Mouse (Mus musculus) liver, adult 2 months (tissue): ENCODE results near the gene Cwc22. TPM values are rescaled to one million over a fixed set of nuclear protein-coding genes. Genes with fewer than 3 reads are reported as not detected.

ENCODE experiments used
- DNase-seq: peaks from one replicate; pipeline ENCODE4 v3.0.0-alpha.2; 2011; ENCODE audit warnings: low read depth, low spot score; ENCODE audit errors: extremely low read depth
- H3K27ac ChIP-seq: fragments of 200-500 bp; replicated peaks from 2 replicates; pipeline ENCODE4 v1.5.1; 2012; ENCODE audit warnings: low read depth, mild to moderate bottlenecking, control low read depth, inconsistent platforms, low read length; ENCODE audit not compliant: insufficient read depth
- H3K27me3 ChIP-seq: fragments of 200-500 bp; 2 replicates; pipeline ENCODE4 v1.6.1; 2012; ENCODE audit warnings: mild to moderate bottlenecking, moderate library complexity, low read length, inconsistent platforms; ENCODE audit not compliant: control insufficient read depth, insufficient read depth
- H3K36me3 ChIP-seq: fragments of 200-500 bp; 2 replicates; pipeline ENCODE4 v1.6.1; 2012; ENCODE audit warnings: low read length, inconsistent platforms; ENCODE audit not compliant: control insufficient read depth, insufficient read depth
- H3K4me1 ChIP-seq: fragments of 200-500 bp; 2 replicates; pipeline ENCODE4 v1.6.1; 2011; ENCODE audit warnings: low read length; ENCODE audit not compliant: control insufficient read depth, insufficient read depth
- H3K4me3 ChIP-seq: fragments of 200-500 bp; 2 replicates; pipeline ENCODE4 v1.5.1; 2011; ENCODE audit warnings: low read depth, mild to moderate bottlenecking, control low read depth, low read length, moderate library complexity; ENCODE audit not compliant: insufficient read depth
- H3K79me2 ChIP-seq: fragments of 200-500 bp; 2 replicates; pipeline ENCODE4 v1.6.1; 2012; ENCODE audit warnings: inconsistent platforms, mild to moderate bottlenecking, low read length, moderate library complexity; ENCODE audit not compliant: control insufficient read depth, insufficient read depth
- H3K9ac ChIP-seq: fragments of 200-500 bp; 2 replicates; pipeline ENCODE4 v1.6.1; 2012; ENCODE audit warnings: low read depth, mild to moderate bottlenecking, control low read depth, inconsistent platforms, low read length
- CTCF ChIP-seq: fragments of 200-500 bp; IDR thresholded peaks from 2 replicates; pipeline ENCODE4 v1.5.1; 2011; ENCODE audit warnings: low read depth, low read length, control low read depth
- POLR2A ChIP-seq: fragments of 200-500 bp; IDR thresholded peaks from 2 replicates; pipeline ENCODE4 v1.6.1; 2011; ENCODE audit warnings: low read length, control low read depth; ENCODE audit not compliant: insufficient read depth; ENCODE audit errors: extremely low read depth
- WGBS: fragments of 180-500 bp; shearing (Covaris S2); methylation state at CpG from one replicate; pipeline ENCODE4 v1.1.7; 2018; 5-methylcytosine and 5-hydroxymethylcytosine counted together
- polyA plus RNA-seq: library from polyadenylated mRNA; depleted of rRNA; stranded (reverse); fragments of >200 nt; gene quantifications from 2 replicates; pipeline ENCODE4 v1.2.3, GENCODE M21; 2012
- total RNA-seq: library from RNA; depleted of rRNA; stranded (reverse); fragments of >200 nt; gene quantifications from 2 replicates; pipeline ENCODE4 v1.2.3, GENCODE M21; 2014

Cwc22 gene
- total and polyA plus RNA-seq, 2 experiments: 3.4 to 10.6 TPM

DNA sequence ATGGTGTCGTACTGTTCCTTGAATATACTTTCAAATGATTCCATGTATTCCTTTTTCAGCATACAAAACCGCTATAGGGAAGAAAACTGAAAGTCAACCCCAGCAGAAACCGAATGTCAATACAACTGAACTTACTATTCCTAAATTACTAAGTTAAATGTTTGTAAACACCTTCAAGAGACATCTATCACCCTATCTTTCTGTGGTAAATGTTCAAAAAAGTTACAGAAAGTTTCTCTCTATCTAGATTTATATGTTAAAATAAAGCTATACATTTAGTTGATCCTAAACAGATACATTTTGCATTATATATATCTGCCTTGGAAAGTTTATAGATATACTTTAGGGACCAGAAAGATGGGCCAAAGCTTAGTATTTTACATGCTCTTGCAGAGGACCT, 39.0 kb downstream of the Cwc22 start:
- H3K9ac ChIP-seq: no peak overlapping the region
- H3K4me3 ChIP-seq: no peak overlapping the region
- WGBS: 93% methylated on average over 3 of the region's 3 CpGs
- TF ChIP-seq POLR2A (no peak), CTCF (no peak)
- no peak overlapping the region for H3K27ac ChIP-seq
- DNase-seq: no peak
- H3K27me3 ChIP-seq: no peaks in the 10 kb centered on the region
- H3K36me3 ChIP-seq: peaks cover 52% of the 10 kb centered on the region
- H3K4me1 ChIP-seq: no peaks in the 10 kb centered on the region
- H3K79me2 ChIP-seq: no peaks in the 10 kb centered on the region; the same call in 1 of the 2 replicates

DNA sequence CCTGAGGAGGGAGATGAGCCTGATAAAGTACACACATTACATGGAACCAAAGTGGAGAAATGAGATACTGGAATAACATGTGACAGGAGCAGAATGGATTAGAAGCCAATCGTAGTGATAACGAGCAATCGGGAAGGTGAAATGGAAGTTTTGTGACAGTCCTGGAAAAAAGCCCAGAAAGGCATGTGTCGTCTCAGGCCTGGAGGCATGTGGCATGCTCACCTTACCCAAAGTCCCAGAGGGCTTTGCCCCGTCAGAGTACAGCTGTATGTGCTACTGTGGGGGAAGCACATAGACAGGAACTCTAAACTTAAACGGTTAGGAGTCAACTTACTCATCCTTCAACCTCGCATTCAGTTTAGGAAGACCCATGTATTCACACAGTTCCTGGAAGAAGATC, 41.2 kb downstream of the Cwc22 start:
- Histone ChIP-seq H3K36me3 (peaks cover 50% of the 10 kb centered on the region), H3K27ac (no peak overlapping the region), H3K79me2 (no peaks in the 10 kb centered on the region; the same call in 1 of the 2 replicates), H3K4me3 (no peak overlapping the region), H3K27me3 (no peaks in the 10 kb centered on the region), H3K4me1 (no peaks in the 10 kb centered on the region), H3K9ac (no peak overlapping the region)
- WGBS: 93% methylated on average over 7 of the region's 7 CpGs
- DNase-seq: no peak
- TF ChIP-seq CTCF (no peak), POLR2A (no peak)

DNA sequence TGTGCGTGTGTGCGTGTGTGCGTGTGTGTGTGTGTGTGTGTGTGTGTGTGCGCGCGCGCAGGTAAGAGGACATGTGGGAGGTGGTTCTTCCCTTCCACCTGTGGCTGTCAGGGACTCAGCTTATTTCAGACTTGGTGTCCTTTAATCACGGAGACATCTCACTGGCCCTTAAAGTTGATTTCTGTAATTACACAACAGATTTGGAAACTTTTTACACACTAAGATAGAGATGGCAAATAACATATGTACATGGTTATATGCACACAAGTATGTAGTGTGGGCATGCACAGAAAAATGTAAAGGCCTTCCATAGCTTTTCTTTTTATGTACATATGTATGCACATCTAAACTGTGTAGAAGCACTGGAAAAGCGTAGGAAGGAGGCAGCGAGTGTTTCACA, 41.7 kb downstream of the Cwc22 start:
- H3K27me3 ChIP-seq: no peaks in the 10 kb centered on the region
- H3K4me3 ChIP-seq: no peak overlapping the region
- WGBS: 95% methylated on average over 10 of the region's 10 CpGs
- no peak overlapping the region for H3K9ac ChIP-seq
- H3K27ac ChIP-seq: no peak overlapping the region
- TF ChIP-seq POLR2A (no peak), CTCF (no peak)
- H3K4me1 ChIP-seq: no peaks in the 10 kb centered on the region
- peaks cover 55% of the 10 kb centered on the region for H3K36me3 ChIP-seq
- DNase-seq: no peak
- no peaks in the 10 kb centered on the region; the same call in 1 of the 2 replicates for H3K79me2 ChIP-seq

DNA sequence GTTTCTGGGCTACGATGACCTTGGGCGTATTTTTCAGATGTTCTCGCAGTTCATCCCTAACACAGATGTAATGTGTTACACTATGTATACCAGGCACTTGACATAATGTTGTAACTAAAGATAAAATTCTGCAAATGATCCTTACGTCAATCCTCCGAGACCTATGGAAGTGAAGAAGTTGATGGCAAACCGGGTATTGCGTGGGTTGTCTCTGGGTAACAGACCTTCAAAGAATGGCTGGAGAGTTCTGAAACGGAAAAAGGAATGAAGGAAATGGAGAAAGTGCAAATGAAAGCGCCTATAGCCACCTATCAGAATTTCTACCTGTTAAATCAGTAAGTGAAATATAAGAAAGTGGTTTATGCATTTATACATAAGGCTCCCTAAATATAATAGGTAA, 42.2 kb downstream of the Cwc22 start:
- DNase-seq: no peak
- Histone ChIP-seq H3K4me3 (no peak overlapping the region), H3K9ac (no peak overlapping the region), H3K27ac (no peak overlapping the region), H3K79me2 (no peaks in the 10 kb centered on the region; the same call in 1 of the 2 replicates), H3K4me1 (no peaks in the 10 kb centered on the region), H3K27me3 (no peaks in the 10 kb centered on the region), H3K36me3 (peaks cover 56% of the 10 kb centered on the region)
- TF ChIP-seq POLR2A (no peak), CTCF (no peak)
- 97% methylated on average over 9 of the region's 9 CpGs for WGBS

DNA sequence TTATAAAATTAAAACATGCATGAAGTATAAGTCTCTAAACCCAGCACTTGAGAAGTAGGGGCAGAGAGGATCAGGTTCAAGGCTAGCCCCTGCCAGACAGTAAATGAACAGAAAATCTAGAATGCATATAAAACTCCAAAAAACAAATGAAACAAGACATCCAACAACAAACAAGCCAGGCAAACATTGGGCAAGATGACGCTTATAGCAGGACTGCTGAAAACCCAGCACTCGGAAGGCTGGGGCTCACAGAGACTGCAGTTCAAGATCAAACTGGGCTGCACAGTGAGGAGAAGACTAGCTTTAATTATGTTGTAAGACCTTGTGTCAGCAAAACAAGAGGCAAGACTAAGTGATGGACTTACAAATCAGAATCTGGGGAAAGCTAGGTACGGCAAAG, 43.1 kb downstream of the Cwc22 start:
- DNase-seq: no peak
- H3K79me2 ChIP-seq: no peaks in the 10 kb centered on the region; the same call in 1 of the 2 replicates
- H3K27me3 ChIP-seq: no peaks in the 10 kb centered on the region
- H3K4me3 ChIP-seq: no peak overlapping the region
- 96% methylated on average over 3 of the region's 3 CpGs for WGBS
- H3K9ac ChIP-seq: no peak overlapping the region
- H3K27ac ChIP-seq: no peak overlapping the region
- H3K4me1 ChIP-seq: no peaks in the 10 kb centered on the region
- TF ChIP-seq CTCF (no peak), POLR2A (no peak)
- H3K36me3 ChIP-seq: peaks cover 62% of the 10 kb centered on the region

DNA sequence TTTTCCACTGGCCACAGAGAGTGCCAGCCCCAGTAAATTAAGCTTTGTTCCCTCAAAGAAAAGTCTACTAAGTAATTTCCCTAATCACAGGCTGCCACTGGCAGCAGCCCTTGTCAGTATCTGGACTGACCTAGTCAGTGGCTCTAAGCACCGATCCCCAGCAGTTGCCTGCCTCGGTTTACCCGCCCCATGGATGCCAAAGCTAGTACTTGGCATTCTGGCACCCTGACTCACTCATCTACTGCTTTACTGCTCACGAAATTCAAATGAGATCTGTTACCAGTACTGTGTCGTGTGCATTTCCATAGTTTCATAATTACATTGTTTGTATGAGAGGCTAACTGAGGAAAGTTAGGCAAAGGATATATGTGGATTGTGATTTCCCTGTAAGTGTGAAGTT, 44.9 kb downstream of the Cwc22 start:
- Histone ChIP-seq H3K79me2 (no peaks in the 10 kb centered on the region; the same call in 1 of the 2 replicates), H3K4me3 (no peak overlapping the region), H3K4me1 (no peaks in the 10 kb centered on the region), H3K9ac (no peak overlapping the region), H3K36me3 (peaks cover 61% of the 10 kb centered on the region), H3K27ac (no peak overlapping the region), H3K27me3 (no peaks in the 10 kb centered on the region)
- 96% methylated on average over 5 of the region's 5 CpGs for WGBS
- DNase-seq: no peak
- TF ChIP-seq CTCF: no peak
- TF ChIP-seq POLR2A: no peak
